Mouse (Mus musculus): ENCODE measurements around the gene Fgf14.
"Not testable (repeated sequence)": the region's sequence is repeated elsewhere in the genome, so short reads cannot be mapped to it uniquely, and the experiment has no call there.

Gene Fgf14

DNA sequence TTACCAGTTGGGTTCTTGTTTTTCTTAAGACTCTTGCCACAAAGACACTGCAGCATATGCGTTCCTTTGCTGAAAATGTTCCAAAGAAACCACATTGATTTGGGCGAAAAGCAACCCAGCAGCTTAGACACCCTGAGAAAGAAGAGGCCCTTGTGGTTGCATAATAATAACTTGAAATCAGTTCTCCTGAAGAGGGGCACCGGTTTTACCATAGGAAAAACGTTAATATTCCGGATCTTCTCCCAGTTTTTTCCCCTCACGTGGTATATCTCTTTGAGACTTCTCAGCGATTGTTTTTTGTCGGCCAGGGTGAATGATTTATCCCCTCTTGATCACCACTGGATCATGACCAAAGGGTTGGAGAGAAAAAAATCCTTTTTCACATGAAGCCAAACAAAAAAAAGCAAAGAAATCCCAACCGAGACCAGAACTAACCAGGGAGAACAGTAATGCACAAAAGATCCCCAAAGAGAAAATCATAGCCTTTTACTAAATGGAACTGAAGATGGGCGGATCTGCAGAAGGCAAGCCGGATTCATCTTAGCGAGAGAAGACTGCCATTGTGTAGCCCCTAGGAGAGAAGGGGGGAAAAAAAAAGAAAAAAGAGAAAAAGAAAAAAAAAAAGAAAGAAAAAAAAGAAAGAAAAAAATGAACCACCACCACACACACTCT is at the start of gene Fgf14:
Fgf14 (minus strand) TSS at position 622 of the 672 bp plus-strand sequence.
- no peak for DNase-seq (ENCODE audit: low spot score)

DNA sequence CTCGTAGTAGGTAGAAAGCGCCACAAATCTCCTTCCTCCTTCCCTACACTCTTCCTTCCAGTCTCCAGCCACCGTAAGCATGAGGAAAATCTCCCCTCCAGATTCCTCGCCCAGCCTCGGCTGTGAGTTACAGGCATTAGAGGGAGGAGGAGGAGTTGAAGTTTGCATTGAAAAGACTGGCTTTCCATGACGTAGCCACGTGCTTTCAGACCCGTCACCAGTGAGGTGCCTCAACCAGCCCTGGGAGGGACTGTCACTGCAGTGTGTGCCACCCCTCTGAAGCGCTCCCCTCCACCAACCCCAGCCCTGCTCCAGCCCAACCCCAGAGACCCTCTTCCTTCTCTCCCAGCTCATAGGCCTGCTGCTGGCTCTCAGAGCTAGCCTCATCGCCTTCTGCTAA is 452 bp upstream of the Fgf14 start:
- DNase-seq (ENCODE audit: low spot score), result no peak

GRCm38 (mm10) chr14:124675654-124676505 is 1.0 kb downstream of the Fgf14 start:
- no peak for DNase-seq (ENCODE audit: low spot score)

GRCm38 (mm10) chr14:124675142-124675653 is 1.7 kb downstream of the Fgf14 start:
- no peak for DNase-seq (ENCODE audit: low spot score)

- DNase-seq (ENCODE audit: low spot score), result no peak
Measured at GRCm38 (mm10) chr14:124674536-124675141, 2.3 kb downstream of the Fgf14 start.

DNA sequence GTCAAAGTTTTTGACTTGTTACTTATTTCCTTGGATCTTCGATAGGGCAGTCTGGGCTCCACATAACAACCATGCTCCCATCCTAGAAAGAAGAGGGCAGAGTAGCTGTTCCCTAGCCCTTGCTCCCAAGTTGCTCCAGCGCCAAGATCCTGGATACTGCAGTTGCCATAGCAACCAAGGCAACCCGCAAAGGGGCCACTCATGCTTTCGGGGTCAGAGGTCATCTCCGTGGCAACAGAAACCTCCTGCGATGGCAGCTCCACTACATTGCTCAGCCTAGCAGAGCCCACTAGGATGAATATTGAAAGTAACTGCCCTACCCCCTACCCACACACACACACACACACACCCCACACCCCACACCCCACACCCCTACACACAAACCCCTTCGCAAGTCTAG is 7.2 kb downstream of the Fgf14 start:
- DNase-seq (ENCODE audit: low spot score), result no peak

GRCm38 (mm10) chr14:124642822-124643221 is 34.1 kb downstream of the Fgf14 start:
- no peak for DNase-seq (ENCODE audit: low spot score)

DNA sequence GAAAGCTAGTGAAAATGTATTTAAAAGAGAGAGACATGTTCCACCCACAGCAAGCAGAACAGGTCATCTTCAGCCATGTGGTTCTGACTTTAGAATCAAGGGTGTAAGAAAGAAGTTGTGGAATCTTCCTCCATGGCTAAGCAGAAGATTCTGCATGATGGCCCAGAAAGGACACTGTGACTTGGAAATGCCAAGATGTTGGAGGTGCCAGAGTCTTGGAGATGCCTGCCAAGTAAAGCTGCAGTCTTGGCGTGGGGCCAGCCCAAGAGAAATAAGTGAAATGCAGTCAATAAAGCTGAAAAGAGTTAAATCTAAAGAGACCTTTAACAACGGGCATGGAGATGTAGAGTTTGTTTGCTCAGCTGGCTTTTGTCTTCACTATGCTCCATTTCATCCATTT is 42.0 kb downstream of the Fgf14 start:
- no peak for DNase-seq (ENCODE audit: low spot score)

GRCm38 (mm10) chr14:124613473-124613872 is 63.5 kb downstream of the Fgf14 start:
- DNase-seq (ENCODE audit: low spot score), result no peak

DNA sequence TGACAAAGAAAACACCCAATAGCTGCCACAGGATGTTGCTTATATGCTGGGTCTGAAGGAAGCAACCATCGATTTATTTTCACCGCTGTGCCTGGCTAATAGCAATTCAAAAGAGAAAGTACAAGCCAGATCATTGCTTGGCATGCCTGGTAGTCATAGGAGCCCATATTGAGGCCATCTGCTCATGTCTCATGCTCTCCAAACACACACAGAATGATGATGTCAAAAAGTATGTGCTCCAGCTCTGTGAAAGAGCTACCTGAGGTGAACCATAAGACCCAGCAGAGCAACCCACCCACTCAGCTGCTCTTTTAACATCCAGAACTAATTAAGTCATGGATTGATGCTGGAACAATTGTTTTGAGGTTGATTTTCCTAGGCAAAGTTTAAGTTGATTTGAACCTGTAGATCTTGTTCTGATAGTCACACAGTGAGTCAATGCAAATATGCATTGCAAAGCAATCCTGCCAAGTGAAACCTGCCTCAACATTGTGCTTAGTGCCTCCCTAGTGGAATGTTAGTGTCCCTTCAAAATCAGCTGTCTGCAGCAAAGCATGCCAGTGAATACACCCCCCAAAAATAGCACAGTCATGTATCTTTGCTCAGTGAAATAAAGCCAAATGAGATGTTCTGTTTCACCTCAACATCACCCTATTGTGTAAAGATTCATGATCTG is 70.8 kb downstream of the Fgf14 start:
- DNase-seq (ENCODE audit: low spot score), result no peak

GRCm38 (mm10) chr14:124605031-124605743 is 71.7 kb downstream of the Fgf14 start:
- no peak for DNase-seq (ENCODE audit: low spot score)

DNA sequence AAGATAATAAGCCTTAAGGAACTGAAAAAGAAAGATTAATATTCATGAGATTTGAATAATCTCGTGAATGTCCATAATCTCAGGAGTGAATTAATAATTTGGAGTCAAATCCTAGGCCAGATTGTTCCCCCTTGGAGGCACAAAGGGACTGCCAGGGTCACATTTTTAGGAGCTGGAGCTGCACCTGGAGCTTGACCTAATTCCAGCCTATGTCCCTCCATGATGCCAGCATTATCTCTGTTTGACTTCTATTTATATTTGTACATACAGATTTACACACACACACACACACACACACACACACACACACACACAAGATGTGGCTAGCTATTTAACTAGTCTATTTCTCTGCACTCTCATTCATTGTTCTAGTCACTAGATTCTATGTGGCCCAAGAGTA is 100.4 kb downstream of the Fgf14 start:
- no peak for DNase-seq (ENCODE audit: low spot score)

DNA sequence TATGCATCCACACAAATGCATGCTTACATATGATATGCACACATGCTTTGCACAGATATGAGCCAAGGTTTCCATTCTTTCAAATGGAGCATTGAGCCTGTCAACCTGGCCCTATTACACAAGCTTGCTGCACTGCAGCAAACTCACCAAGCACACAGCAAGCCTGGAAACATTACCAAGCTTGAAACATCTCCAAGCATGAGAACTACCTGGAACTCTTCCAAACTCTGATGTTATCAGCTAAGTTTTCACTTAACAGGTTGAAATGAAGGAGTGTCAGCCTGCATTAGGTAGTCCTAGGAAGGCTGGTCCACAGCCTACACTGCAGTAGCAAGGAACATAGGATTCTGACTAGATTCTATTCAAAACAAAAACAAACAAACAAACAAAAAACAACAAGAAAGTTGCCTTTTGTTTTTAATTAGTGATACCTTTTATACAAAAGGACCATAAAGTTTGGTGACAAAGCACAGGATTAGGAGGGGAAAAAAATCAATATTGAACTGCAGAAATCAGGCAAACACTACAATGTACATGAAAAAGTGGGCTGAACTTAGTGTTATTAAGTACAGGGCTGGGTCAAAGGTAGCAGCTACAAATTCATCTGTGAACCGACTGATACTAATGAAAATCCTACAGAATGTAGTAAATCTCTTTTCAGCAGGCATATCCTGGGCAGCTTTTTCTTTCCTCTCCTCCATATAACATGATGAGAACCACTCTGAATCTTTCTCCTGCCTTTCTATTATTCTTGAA is 101.6 kb downstream of the Fgf14 start:
- no peak for DNase-seq (ENCODE audit: low spot score)

DNA sequence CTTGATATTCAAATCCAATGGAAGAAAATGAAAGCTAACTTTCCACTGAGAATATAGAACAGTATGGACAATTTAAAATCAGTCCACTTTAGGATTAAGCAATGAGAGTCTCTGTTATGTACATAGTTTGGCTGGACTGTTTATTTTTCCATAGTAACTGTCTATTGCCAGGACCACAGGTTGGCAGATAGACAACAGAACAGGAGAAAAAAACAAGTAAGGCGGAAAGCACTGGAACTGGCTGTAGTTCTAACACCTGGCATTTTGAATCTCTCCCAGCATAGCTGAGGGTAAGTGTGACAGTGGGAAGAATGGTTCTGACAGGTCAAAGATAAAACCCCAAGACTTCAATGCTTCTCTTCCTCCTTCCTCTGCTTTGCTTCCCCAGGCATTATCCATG is 110.5 kb downstream of the Fgf14 start:
- no peak for DNase-seq (ENCODE audit: low spot score)

- DNase-seq (ENCODE audit: low spot score), result no peak
Measured at GRCm38 (mm10) chr14:124561544-124561943, 115.4 kb downstream of the Fgf14 start.

DNA sequence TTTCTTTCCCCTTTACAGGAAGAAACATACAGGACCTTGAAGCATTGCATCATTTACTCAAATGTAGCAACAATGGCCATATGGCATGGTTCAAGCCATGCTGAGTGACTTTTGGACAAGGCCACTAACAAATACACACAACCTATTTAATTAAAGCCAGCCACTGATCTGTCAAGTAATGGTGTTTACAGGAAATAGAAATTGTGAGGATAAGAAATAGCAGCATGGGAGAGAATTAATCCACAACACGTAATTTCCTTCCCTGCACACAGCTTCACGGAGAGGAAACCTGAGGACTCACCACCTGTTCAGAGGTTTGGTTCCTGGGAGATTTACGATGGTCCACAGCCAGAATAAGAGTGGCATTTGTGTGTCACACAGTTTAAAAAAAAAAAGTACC is 140.8 kb downstream of the Fgf14 start:
- DNase-seq (ENCODE audit: low spot score), result no peak

DNA sequence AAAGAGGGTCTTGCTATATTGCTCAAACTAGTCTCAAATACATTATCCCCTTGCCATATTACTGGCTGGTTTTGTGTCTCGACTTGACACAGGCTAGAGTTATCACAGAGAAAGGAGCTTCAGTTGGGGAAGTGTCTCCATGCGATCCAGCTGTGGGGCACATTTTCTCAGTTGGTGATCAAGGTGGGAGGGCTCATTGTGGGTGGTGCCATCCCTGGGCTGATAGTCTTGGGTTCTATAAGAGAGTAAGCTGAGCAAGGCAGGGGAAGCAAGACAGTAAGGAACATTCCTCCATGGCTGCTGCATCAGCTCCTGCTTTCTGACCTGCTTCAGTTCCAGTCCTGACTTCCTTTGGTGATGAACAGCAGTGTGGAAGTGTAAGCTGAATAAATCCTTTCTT is 141.6 kb downstream of the Fgf14 start:
- not testable (repeated sequence) for DNase-seq (ENCODE audit: low spot score)

DNA sequence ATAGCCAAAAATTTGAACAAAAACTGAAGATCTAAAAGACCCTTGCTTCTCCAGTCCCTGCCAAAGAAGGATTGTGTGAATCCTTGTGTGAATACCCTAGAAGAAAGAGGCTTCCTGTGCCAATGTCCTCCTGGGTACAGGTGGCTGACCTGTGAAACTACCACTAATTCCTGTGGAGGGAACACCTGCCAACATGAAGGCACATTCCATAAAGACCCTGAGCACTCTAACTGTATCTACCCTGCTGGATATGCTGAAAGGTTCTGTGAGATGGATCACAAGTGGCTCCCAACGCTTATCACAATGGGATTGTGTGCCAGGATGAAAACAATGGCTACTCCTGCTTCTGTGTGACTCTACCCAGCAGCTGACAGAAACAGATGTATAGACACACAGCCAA is 144.9 kb downstream of the Fgf14 start:
- no peak for DNase-seq (ENCODE audit: low spot score)

DNA sequence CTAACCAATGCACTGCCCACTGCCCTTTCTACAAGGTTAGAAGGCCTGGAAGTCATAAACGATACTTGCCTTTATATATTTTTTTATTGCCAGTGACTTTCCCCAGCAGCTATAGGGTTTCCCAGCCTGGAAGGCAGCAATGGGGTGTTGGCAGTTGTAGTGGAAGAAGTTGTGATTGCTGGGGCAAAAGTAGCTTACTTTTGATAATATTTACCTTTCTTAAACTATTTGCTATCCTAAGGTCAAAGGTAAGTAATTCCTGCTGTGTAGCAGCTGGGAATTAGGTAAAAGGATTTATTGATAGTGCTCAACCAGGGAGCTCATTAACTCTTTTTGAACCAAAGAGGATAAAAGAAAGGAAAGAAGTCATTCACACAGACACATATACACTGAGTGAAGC is 164.9 kb downstream of the Fgf14 start:
- no peak for DNase-seq (ENCODE audit: low spot score)

DNA sequence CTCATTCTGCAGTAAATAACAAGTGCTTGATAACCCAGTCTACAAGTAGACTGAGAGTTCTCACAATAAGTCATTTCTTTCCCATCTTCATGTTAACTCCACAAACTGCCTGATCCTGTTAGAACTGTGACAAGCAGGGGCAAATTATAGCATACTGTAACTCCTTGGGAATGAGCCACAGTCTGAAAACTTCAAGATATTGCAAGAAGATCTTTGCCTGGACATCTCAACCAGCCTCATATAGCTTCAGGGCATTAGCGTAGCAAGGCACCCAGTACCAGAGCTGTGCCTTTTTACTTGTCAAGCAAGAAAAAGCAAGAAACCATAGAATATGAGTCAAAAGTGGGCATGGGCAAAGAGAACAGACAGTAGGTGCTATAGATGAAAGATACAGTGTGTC is 188.0 kb downstream of the Fgf14 start:
- DNase-seq (ENCODE audit: low spot score), result no peak

DNA sequence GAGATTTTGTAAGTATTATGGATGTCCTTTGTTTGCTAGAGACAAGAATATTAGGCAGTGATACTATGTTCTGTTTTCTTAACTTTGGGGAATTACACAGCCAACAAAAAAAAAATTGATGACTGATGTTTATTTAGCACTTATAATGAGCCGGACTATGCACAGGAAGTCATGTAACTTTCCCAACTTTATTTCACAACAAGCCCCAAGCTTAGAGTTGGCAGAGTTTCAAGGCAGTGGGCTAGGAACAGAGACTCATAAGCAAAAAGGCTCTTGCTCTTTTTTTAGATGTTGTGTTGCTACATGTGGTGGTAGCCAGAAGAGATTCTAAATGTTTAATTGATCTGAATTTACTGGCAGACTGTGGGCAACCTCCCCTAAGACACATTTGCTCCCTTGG is 191.7 kb downstream of the Fgf14 start:
- DNase-seq (ENCODE audit: low spot score), result no peak
